Mouse (Mus musculus) heart, embryonic 15.5 days (tissue): ENCODE measurements around the gene Wdpcp. TPM values are rescaled to one million over a fixed set of nuclear protein-coding genes. Genes with fewer than 3 reads are reported as not detected.

Experiments used
- ATAC-seq: fragments of 200-750 bp; cut with Nextera tagmentation; replicated peaks from 2 replicates; pipeline ENCODE4 v1.8.0; 2017; ENCODE audit warnings: low read depth, moderate TSS enrichment; ENCODE audit not compliant: insufficient number of reproducible peaks, insufficient read depth, low FRiP score
- H3K27ac ChIP-seq: fragments of 300-500 bp; sonication (generic); 2 replicates; pipeline ENCODE4 v1.5.1; 2015; ENCODE audit warnings: mild to moderate bottlenecking, inconsistent platforms
- H3K27me3 ChIP-seq: fragments of 300-500 bp; sonication (generic); 2 replicates; pipeline ENCODE4 v1.6.1; 2015; ENCODE audit warnings: inconsistent platforms
- H3K36me3 ChIP-seq: fragments of 300-500 bp; sonication (generic); 2 replicates; pipeline ENCODE4 v1.6.1; 2015; ENCODE audit warnings: mild to moderate bottlenecking, inconsistent platforms
- H3K4me1 ChIP-seq: fragments of 300-500 bp; sonication (generic); replicated peaks from 2 replicates; pipeline ENCODE4 v1.6.1; 2015; ENCODE audit warnings: inconsistent platforms
- H3K4me2 ChIP-seq: fragments of 300-500 bp; sonication (generic); 2 replicates; pipeline ENCODE4 v1.6.1; 2015; ENCODE audit warnings: inconsistent platforms, mild to moderate bottlenecking, moderate library complexity
- H3K4me3 ChIP-seq: fragments of 300-500 bp; sonication (generic); 2 replicates; pipeline ENCODE4 v1.5.1; 2015; ENCODE audit warnings: mild to moderate bottlenecking, inconsistent platforms
- H3K9ac ChIP-seq: fragments of 300-500 bp; sonication (generic); 2 replicates; pipeline ENCODE4 v1.6.1; 2015; ENCODE audit warnings: mild to moderate bottlenecking, inconsistent platforms
- H3K9me3 ChIP-seq: fragments of 300-500 bp; sonication (generic); replicated peaks from 2 replicates; pipeline ENCODE4 v1.6.1; 2016; ENCODE audit warnings: inconsistent platforms
- WGBS: fragments of 180-500 bp; shearing (Covaris S2); methylation state at CpG from one replicate; pipeline ENCODE4 v1.1.7; 2015; ENCODE audit warnings: mixed read lengths; 5-methylcytosine and 5-hydroxymethylcytosine counted together
- polyA plus RNA-seq: library from polyadenylated mRNA; unstranded; fragments of >200 nt; fragmentation: Nextera tagmentation; extraction: Ambion mirVana; gene quantifications from 2 replicates; pipeline ENCODE4 v1.2.1, GENCODE M21; 2015

Wdpcp gene
- polyA plus RNA-seq, 1 experiment from 2014 or later: 6.7 TPM

- H3K9ac ChIP-seq: no peak overlapping the region
- no peak overlapping the region for H3K27ac ChIP-seq
- no peak overlapping the region for H3K4me3 ChIP-seq
- WGBS: 69% methylated on average over 6 of the region's 6 CpGs
- no peaks in the 10 kb centered on the region for H3K27me3 ChIP-seq
- ATAC-seq: no peak
- no peaks in the 10 kb centered on the region for H3K4me1 ChIP-seq
- no peak overlapping the region for H3K4me2 ChIP-seq
- no peaks in the 10 kb centered on the region for H3K9me3 ChIP-seq
- no peaks in the 10 kb centered on the region for H3K36me3 ChIP-seq
Observed at GRCm38 (mm10) chr11:21735272-21735671, 163.2 kb downstream of the Wdpcp start.

GRCm38 (mm10) chr11:21749487-21749886 is 177.5 kb downstream of the Wdpcp start:
- Histone ChIP-seq H3K9me3 (no peaks in the 10 kb centered on the region), H3K4me1 (0 out of 2 replicates have a peak, but pooled peaks cover 5% of the 10 kb centered on the region), H3K27ac (no peak overlapping the region), H3K27me3 (no peaks in the 10 kb centered on the region), H3K4me3 (no peak overlapping the region), H3K9ac (no peak overlapping the region), H3K4me2 (no peak overlapping the region), H3K36me3 (no peaks in the 10 kb centered on the region)
- WGBS: 62% methylated on average over 4 of the region's 4 CpGs
- no peak for ATAC-seq

GRCm38 (mm10) chr11:21763201-21763600 is 191.2 kb downstream of the Wdpcp start:
- H3K9me3 ChIP-seq: no peaks in the 10 kb centered on the region; the same call in 1 of the 2 replicates
- no peak overlapping the region for H3K4me2 ChIP-seq
- no peak overlapping the region for H3K9ac ChIP-seq
- WGBS: 89% methylated on average over 4 of the region's 4 CpGs
- no peak overlapping the region for H3K4me3 ChIP-seq
- no peaks in the 10 kb centered on the region for H3K4me1 ChIP-seq
- no peaks in the 10 kb centered on the region for H3K27me3 ChIP-seq
- H3K27ac ChIP-seq: no peak overlapping the region
- no peaks in the 10 kb centered on the region for H3K36me3 ChIP-seq
- ATAC-seq: no peak

- 0 out of 2 replicates have a peak, but pooled peaks cover 2% of the 10 kb centered on the region for H3K9me3 ChIP-seq
- no peak overlapping the region for H3K9ac ChIP-seq
- 53% methylated on average over 3 of the region's 3 CpGs for WGBS
- H3K36me3 ChIP-seq: no peaks in the 10 kb centered on the region
- no peak overlapping the region for H3K27ac ChIP-seq
- H3K4me2 ChIP-seq: no peak overlapping the region
- no peaks in the 10 kb centered on the region for H3K27me3 ChIP-seq
- no peak for ATAC-seq
- no peaks in the 10 kb centered on the region for H3K4me1 ChIP-seq
- no peak overlapping the region for H3K4me3 ChIP-seq
Observed at GRCm38 (mm10) chr11:21788831-21789230, 216.8 kb downstream of the Wdpcp start.

- ATAC-seq: no peak
- no peaks in the 10 kb centered on the region for H3K27me3 ChIP-seq
- WGBS: 93% methylated on average over 3 of the region's 3 CpGs
- H3K36me3 ChIP-seq: no peaks in the 10 kb centered on the region
- no peak overlapping the region for H3K4me2 ChIP-seq
- no peaks in the 10 kb centered on the region for H3K9me3 ChIP-seq
- H3K9ac ChIP-seq: no peak overlapping the region
- H3K4me1 ChIP-seq: no peaks in the 10 kb centered on the region
- no peak overlapping the region for H3K4me3 ChIP-seq
- no peak overlapping the region for H3K27ac ChIP-seq
Observed at GRCm38 (mm10) chr11:21824941-21825340, 252.9 kb downstream of the Wdpcp start.

- WGBS: 84% methylated on average over 1 of the region's 1 CpGs
Observed at GRCm38 (mm10) chr11:21826521-21826920, 254.5 kb downstream of the Wdpcp start.

GRCm38 (mm10) chr11:21847040-21847439 is 275.0 kb downstream of the Wdpcp start:
- no peaks in the 10 kb centered on the region for H3K9me3 ChIP-seq

More at GRCm38 (mm10) chr11:21826521-21826920, 254.5 kb downstream of the Wdpcp start:
- Histone ChIP-seq H3K9ac (no peak overlapping the region), H3K4me1 (no peaks in the 10 kb centered on the region), H3K27me3 (no peaks in the 10 kb centered on the region), H3K4me3 (no peak overlapping the region), H3K36me3 (no peaks in the 10 kb centered on the region), H3K9me3 (no peaks in the 10 kb centered on the region), H3K27ac (no peak overlapping the region), H3K4me2 (no peak overlapping the region)
- no peak for ATAC-seq

GRCm38 (mm10) chr11:21864000-21864399 is 292.0 kb downstream of the Wdpcp start:
- H3K4me1 ChIP-seq: no peaks in the 10 kb centered on the region
- no peak overlapping the region for H3K4me2 ChIP-seq
- H3K9ac ChIP-seq: no peak overlapping the region
- H3K36me3 ChIP-seq: no peaks in the 10 kb centered on the region
- no peak for ATAC-seq
- H3K9me3 ChIP-seq: no peaks in the 10 kb centered on the region
- H3K4me3 ChIP-seq: no peak overlapping the region
- 55% methylated on average over 6 of the region's 6 CpGs for WGBS
- no peak overlapping the region for H3K27ac ChIP-seq
- no peaks in the 10 kb centered on the region for H3K27me3 ChIP-seq

More at GRCm38 (mm10) chr11:21847040-21847439, 275.0 kb downstream of the Wdpcp start:
- Histone ChIP-seq H3K27me3 (no peaks in the 10 kb centered on the region), H3K27ac (no peak overlapping the region), H3K4me1 (no peaks in the 10 kb centered on the region), H3K9ac (no peak overlapping the region), H3K36me3 (no peaks in the 10 kb centered on the region), H3K4me2 (no peak overlapping the region), H3K4me3 (no peak overlapping the region)
- ATAC-seq: no peak
- 98% methylated on average over 2 of the region's 2 CpGs for WGBS

GRCm38 (mm10) chr11:21864516-21864915 is 292.5 kb downstream of the Wdpcp start:
- no peaks in the 10 kb centered on the region for H3K4me1 ChIP-seq
- H3K27ac ChIP-seq: no peak overlapping the region
- H3K36me3 ChIP-seq: no peaks in the 10 kb centered on the region
- H3K4me3 ChIP-seq: no peak overlapping the region
- H3K9ac ChIP-seq: no peak overlapping the region
- H3K27me3 ChIP-seq: no peaks in the 10 kb centered on the region
- WGBS: 86% methylated on average over 6 of the region's 6 CpGs
- no peak for ATAC-seq
- H3K9me3 ChIP-seq: no peaks in the 10 kb centered on the region
- no peak overlapping the region for H3K4me2 ChIP-seq

GRCm38 (mm10) chr11:21868675-21869074 is 296.6 kb downstream of the Wdpcp start:
- 61% methylated on average over 3 of the region's 3 CpGs for WGBS
- Histone ChIP-seq H3K27ac (no peak overlapping the region), H3K9ac (no peak overlapping the region), H3K4me1 (no peaks in the 10 kb centered on the region), H3K9me3 (no peaks in the 10 kb centered on the region), H3K4me3 (no peak overlapping the region), H3K4me2 (no peak overlapping the region), H3K27me3 (no peaks in the 10 kb centered on the region), H3K36me3 (no peaks in the 10 kb centered on the region)
- no peak for ATAC-seq

- Histone ChIP-seq H3K27me3 (no peaks in the 10 kb centered on the region), H3K36me3 (no peaks in the 10 kb centered on the region), H3K9me3 (no peaks in the 10 kb centered on the region), H3K27ac (no peak overlapping the region), H3K4me1 (no peaks in the 10 kb centered on the region), H3K4me2 (no peak overlapping the region), H3K9ac (no peak overlapping the region), H3K4me3 (no peak overlapping the region)
- ATAC-seq: no peak
- 78% methylated on average over 1 of the region's 1 CpGs for WGBS
Observed at GRCm38 (mm10) chr11:21870863-21871262, 298.8 kb downstream of the Wdpcp start.

- H3K4me3 ChIP-seq: no peak overlapping the region
- no peak overlapping the region for H3K9ac ChIP-seq
- 57% methylated on average over 4 of the region's 4 CpGs for WGBS
- no peak for ATAC-seq
- H3K27me3 ChIP-seq: no peaks in the 10 kb centered on the region
- H3K9me3 ChIP-seq: no peaks in the 10 kb centered on the region
- H3K36me3 ChIP-seq: no peaks in the 10 kb centered on the region
- H3K27ac ChIP-seq: no peak overlapping the region
- H3K4me2 ChIP-seq: no peak overlapping the region
- H3K4me1 ChIP-seq: no peaks in the 10 kb centered on the region
Observed at GRCm38 (mm10) chr11:21871728-21872127, 299.7 kb downstream of the Wdpcp start.
